Mouse (Mus musculus): Measurements from ENCODE around the gene Nxpe4.
"Not testable (repeated sequence)": the region's sequence is repeated elsewhere in the genome, so short reads cannot be mapped to it uniquely, and the experiment has no call there.

Nxpe4 gene

GRCm38 (mm10) chr9:48161505-48162192 is at the start of gene Nxpe4:
Gene Nxpe4 (plus strand): TSS chr9:48162023.
- peak; percentile 44 to 55 for DNase-seq (ENCODE audit: low spot score in 2 of 2)

- no peak for DNase-seq (ENCODE audit: low spot score in 2 of 2)
Observed at GRCm38 (mm10) chr9:48126815-48127214, 35.0 kb upstream of the Nxpe4 start.

GRCm38 (mm10) chr9:48137507-48137906 is 24.3 kb upstream of the Nxpe4 start:
- DNase-seq (ENCODE audit: low spot score in 2 of 2): no peak

GRCm38 (mm10) chr9:48140485-48141411 is 21.1 kb upstream of the Nxpe4 start:
- DNase-seq (ENCODE audit: low spot score in 2 of 2): no peak

GRCm38 (mm10) chr9:48142646-48143045 is 19.2 kb upstream of the Nxpe4 start:
- DNase-seq (ENCODE audit: low spot score in 2 of 2): no peak

GRCm38 (mm10) chr9:48146761-48147160 is 15.1 kb upstream of the Nxpe4 start:
- DNase-seq (ENCODE audit: low spot score in 2 of 2): no peak

- not testable (repeated sequence) for DNase-seq (ENCODE audit: low spot score in 2 of 2)
Observed at GRCm38 (mm10) chr9:48166531-48166930, 4.7 kb downstream of the Nxpe4 start.

GRCm38 (mm10) chr9:48176764-48177163 is 14.9 kb downstream of the Nxpe4 start:
- DNase-seq (ENCODE audit: low spot score in 2 of 2): no peak

- no peak for DNase-seq (ENCODE audit: low spot score in 2 of 2)
Observed at GRCm38 (mm10) chr9:48181300-48181699, 19.5 kb downstream of the Nxpe4 start.

GRCm38 (mm10) chr9:48182718-48183414 is 21.0 kb downstream of the Nxpe4 start:
- DNase-seq (ENCODE audit: low spot score in 2 of 2): no peak

- peak in 1 of 2 experiments; percentile 3 for DNase-seq (ENCODE audit: low spot score in 2 of 2)
Observed at GRCm38 (mm10) chr9:48184319-48184718, 22.5 kb downstream of the Nxpe4 start.

- no peak for DNase-seq (ENCODE audit: low spot score in 2 of 2)
Observed at GRCm38 (mm10) chr9:48188854-48189253, 27.0 kb downstream of the Nxpe4 start.

GRCm38 (mm10) chr9:48197458-48197884 is 35.6 kb downstream of the Nxpe4 start:
- no peak for DNase-seq (ENCODE audit: low spot score in 2 of 2)

GRCm38 (mm10) chr9:48210970-48211369 is 49.1 kb downstream of the Nxpe4 start:
- DNase-seq (ENCODE audit: low spot score in 2 of 2): no peak

GRCm38 (mm10) chr9:48211912-48212311 is 50.1 kb downstream of the Nxpe4 start:
- no peak for DNase-seq (ENCODE audit: low spot score in 2 of 2)

- DNase-seq (ENCODE audit: low spot score in 2 of 2): no peak
Observed at GRCm38 (mm10) chr9:48214751-48215150, 52.9 kb downstream of the Nxpe4 start.

- no peak for DNase-seq (ENCODE audit: low spot score in 2 of 2)
Observed at GRCm38 (mm10) chr9:48216091-48217001, 54.5 kb downstream of the Nxpe4 start.

- DNase-seq (ENCODE audit: low spot score in 2 of 2): no peak
Observed at GRCm38 (mm10) chr9:48230706-48231105, 68.9 kb downstream of the Nxpe4 start.

- DNase-seq (ENCODE audit: low spot score in 2 of 2): no peak
Observed at GRCm38 (mm10) chr9:48236455-48236854, 74.6 kb downstream of the Nxpe4 start.

- no peak for DNase-seq (ENCODE audit: low spot score in 2 of 2)
Observed at GRCm38 (mm10) chr9:48238153-48238755, 76.4 kb downstream of the Nxpe4 start.

GRCm38 (mm10) chr9:48239461-48239860 is 77.6 kb downstream of the Nxpe4 start:
- no peak for DNase-seq (ENCODE audit: low spot score in 2 of 2)

Data from heart, adult 9 months (tissue).